Mouse (Mus musculus) lung, postnatal 0 days (tissue): Measurements from ENCODE around the gene Gm14862. TPM values are rescaled to one million over a fixed set of nuclear protein-coding genes. Genes with fewer than 3 reads are reported as not detected.

ENCODE experiments used
- ATAC-seq: fragments of 200-750 bp; cut with Nextera tagmentation; 2 replicates; pipeline ENCODE4 v1.8.0; 2017; ENCODE audit warnings: moderate library complexity
- DNase-seq: peaks from one replicate; pipeline ENCODE4 v3.0.0-alpha.2; 2016; ENCODE audit warnings: low spot score
- H3K27ac ChIP-seq: fragments of 300-500 bp; sonication (generic); 2 replicates; pipeline ENCODE4 v1.5.1; 2014; ENCODE audit warnings: antibody characterized with exemption, mild to moderate bottlenecking, low read length, mixed read lengths
- H3K27me3 ChIP-seq: fragments of 300-500 bp; sonication (generic); replicated peaks from 2 replicates; pipeline ENCODE4 v1.6.1; 2014; ENCODE audit warnings: low read length, mixed read lengths; ENCODE audit not compliant: insufficient read depth
- H3K36me3 ChIP-seq: fragments of 300-500 bp; sonication (generic); 2 replicates; pipeline ENCODE4 v1.6.1; 2014; ENCODE audit warnings: low read length, mixed read lengths; ENCODE audit not compliant: insufficient read depth
- H3K4me1 ChIP-seq: fragments of 300-500 bp; sonication (generic); 2 replicates; pipeline ENCODE4 v1.6.1; 2014; ENCODE audit warnings: antibody characterized with exemption, low read depth, low read length, mixed read lengths; ENCODE audit not compliant: insufficient read depth
- H3K4me2 ChIP-seq: fragments of 300-500 bp; sonication (generic); replicated peaks from 2 replicates; pipeline ENCODE4 v1.6.1; 2014; ENCODE audit warnings: low read depth, mild to moderate bottlenecking, low read length, moderate library complexity, mixed read lengths
- H3K4me3 ChIP-seq: fragments of 300-500 bp; sonication (generic); 2 replicates; pipeline ENCODE4 v1.5.1; 2014; ENCODE audit warnings: low read depth, low read length
- H3K9ac ChIP-seq: fragments of 300-500 bp; sonication (generic); replicated peaks from 2 replicates; pipeline ENCODE4 v1.6.1; 2014; ENCODE audit warnings: low read depth, mild to moderate bottlenecking
- H3K9me3 ChIP-seq: fragments of 300-500 bp; sonication (generic); 2 replicates; pipeline ENCODE4 v1.6.1; 2016; ENCODE audit warnings: low read length, mixed read lengths
- CTCF ChIP-seq: IDR thresholded peaks from 2 replicates; pipeline ENCODE4 v1.5.1; 2016; ENCODE audit warnings: antibody characterized with exemption, mild to moderate bottlenecking
- EP300 ChIP-seq: IDR thresholded peaks from 2 replicates; pipeline ENCODE4 v1.6.1; 2016; ENCODE audit warnings: antibody characterized with exemption, mild to moderate bottlenecking, control low read depth
- whole genome bisulfite sequencing: fragments of 180-500 bp; shearing (Covaris S2); extraction: QIAGEN DNeasy Blood & Tissue Kit; methylation state at CpG from one replicate; pipeline ENCODE4 v1.1.7; 2014; 5-methylcytosine and 5-hydroxymethylcytosine counted together
- polyA plus RNA-seq: library from polyadenylated mRNA; unstranded; fragments of >200 nt; fragmentation: Nextera tagmentation; extraction: Ambion mirVana; gene quantifications from 2 replicates; pipeline ENCODE4 v1.2.1, GENCODE M21; 2015

Gene Gm14862
- polyA plus RNA-seq, 1 experiment from 2014 or later, result not detected

DNA sequence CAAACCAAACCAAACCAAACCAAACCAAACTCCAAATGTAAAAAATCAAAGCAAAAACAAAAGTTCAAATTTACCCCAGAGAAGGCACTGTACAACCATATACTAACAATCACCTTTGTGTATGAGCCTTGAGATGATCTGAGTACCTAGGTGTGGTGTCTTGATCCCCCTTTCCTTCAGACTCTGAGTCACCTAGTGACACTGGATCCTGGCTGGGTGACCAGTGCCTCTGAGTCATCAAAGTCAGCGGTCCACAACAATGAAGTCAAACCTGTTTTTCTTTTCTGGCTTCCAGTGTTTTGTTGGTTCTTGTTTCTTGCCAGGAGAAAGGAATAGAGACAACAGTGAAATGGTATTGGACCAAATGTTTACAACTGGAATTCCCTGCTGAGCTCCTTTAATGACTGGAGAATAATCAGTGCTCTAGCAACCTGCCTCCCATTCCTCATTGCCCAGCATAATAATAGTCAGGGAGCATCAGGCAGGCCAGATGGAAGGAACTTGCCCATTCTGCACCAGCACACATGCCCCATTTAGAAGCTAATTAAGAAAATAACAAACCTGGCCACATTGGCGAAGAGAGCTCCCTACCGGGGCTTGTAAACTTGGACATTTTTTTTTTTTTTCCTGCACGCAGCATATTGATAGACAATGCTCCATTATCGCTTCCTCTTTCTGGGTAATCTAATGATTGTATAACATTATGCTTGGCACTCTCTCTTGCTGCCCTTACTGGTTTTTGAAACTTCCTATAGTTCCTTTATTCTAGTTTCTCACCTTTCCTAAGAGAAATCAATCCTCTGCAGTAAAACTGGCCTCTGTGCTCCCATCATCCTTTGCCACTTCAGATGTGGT is 15.7 kb downstream of the Gm14862 start:
- TF ChIP-seq CTCF (no peak), EP300 (no peak)
- Histone ChIP-seq H3K4me3 (no peak overlapping the region), H3K27ac (no peak overlapping the region), H3K4me1 (no peaks in the 10 kb centered on the region), H3K4me2 (no peak overlapping the region), H3K36me3 (no peaks in the 10 kb centered on the region), H3K27me3 (no peaks in the 10 kb centered on the region), H3K9ac (no peak overlapping the region), H3K9me3 (no peaks in the 10 kb centered on the region)
- ATAC-seq, result no peak
- DNase-seq, result peak; percentile 16
- WGBS, result 73% methylated on average over 5 of the region's 5 CpGs

DNA sequence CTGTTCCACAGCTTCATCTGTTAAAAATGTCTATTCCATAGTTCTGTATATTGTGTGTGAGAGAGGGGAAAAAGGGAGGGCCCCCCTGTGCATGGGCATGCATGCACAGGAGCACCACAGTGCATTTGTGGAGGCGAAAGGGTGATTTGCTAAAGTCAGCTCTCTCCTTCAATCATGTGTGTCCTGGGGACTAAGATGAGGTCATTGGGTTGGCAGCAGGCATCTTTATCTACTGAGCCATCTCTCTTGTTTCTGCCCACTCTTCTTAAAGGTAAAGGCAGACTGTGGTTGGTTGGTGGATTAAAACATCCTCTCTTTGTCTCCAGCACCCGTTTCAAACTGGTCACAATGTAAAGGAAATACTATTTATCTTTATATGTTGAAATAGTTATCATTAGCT is 29.6 kb downstream of the Gm14862 start:
- no peak overlapping the region for H3K27ac ChIP-seq
- H3K4me2 ChIP-seq, result no peak overlapping the region
- no peaks in the 10 kb centered on the region for H3K4me1 ChIP-seq
- H3K9ac ChIP-seq, result no peak overlapping the region
- H3K9me3 ChIP-seq, result no peaks in the 10 kb centered on the region
- H3K36me3 ChIP-seq, result no peaks in the 10 kb centered on the region
- H3K27me3 ChIP-seq, result no peaks in the 10 kb centered on the region
- no peak for TF ChIP-seq CTCF
- TF ChIP-seq EP300, result no peak
- no peak for DNase-seq
- H3K4me3 ChIP-seq, result no peak overlapping the region
- ATAC-seq, result no peak
- WGBS, result 46% methylated on average over 2 of the region's 2 CpGs

DNA sequence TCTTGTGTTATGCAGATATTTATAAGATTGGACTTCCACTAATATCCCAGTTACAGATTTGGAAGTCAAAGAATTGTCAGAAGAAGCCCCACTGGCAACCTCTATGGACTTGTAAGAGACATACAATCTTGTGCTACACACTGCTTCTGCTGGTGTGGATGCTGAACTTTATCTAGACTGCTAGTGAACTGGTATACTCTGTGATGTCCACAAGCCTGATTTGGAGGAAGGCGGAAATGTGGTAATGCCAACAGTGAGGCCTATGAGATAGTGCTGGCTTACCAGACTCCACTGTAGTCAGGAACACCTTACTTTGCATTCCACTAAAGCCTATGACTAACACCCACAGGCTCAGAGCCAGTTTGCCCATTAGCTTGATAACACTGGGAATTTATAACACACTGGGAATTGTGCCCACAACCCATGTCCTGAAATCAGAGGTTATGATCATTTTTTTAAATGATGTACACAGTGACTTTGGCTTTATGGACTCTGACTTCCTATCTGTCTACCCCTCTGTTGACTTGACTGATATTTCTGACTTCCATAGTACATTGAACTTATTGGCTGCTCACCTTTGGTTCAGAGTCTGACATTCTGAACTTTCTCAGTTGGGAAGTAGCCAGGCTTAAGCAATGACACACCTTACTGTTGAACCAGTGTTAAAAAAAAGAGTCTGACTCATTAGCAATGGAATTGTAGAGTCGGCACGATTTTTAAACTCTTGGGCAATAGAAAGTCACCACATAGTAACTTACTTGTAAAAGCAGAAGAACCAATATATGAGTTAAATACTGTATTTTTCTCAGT is 34.1 kb downstream of the Gm14862 start:
- TF ChIP-seq CTCF, result no peak
- no peak for TF ChIP-seq EP300
- no peak overlapping the region for H3K9ac ChIP-seq
- H3K4me2 ChIP-seq, result no peak overlapping the region
- no peaks in the 10 kb centered on the region for H3K27me3 ChIP-seq
- no peaks in the 10 kb centered on the region for H3K4me1 ChIP-seq
- H3K27ac ChIP-seq, result no peak overlapping the region
- H3K9me3 ChIP-seq, result no peaks in the 10 kb centered on the region
- H3K36me3 ChIP-seq, result no peaks in the 10 kb centered on the region
- 79% methylated on average over 3 of the region's 3 CpGs for WGBS
- DNase-seq (peak; percentile 26), ATAC-seq (no peak; the same call in 1 of the 2 replicates)
- H3K4me3 ChIP-seq, result no peak overlapping the region

DNA sequence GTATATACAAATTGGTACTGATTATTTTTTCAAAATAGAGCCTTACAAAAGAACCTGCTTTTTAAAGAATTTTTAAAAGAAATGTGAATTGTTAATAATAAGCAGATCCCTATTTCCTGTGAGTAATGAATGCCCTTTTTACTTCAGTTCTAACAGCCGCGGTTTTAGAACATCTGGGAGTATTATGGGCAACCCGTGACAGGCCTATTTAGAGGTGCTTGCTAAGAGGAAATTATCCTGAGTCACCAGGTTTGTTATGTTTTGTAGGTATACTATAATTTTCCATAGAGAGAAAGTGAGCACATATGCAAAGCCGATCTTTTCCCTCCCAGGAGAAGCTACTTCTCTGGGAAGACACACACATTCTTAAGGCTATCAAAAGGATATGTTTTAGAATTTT is 35.0 kb downstream of the Gm14862 start:
- Histone ChIP-seq H3K27me3 (no peaks in the 10 kb centered on the region), H3K9me3 (no peaks in the 10 kb centered on the region), H3K4me2 (no peak overlapping the region), H3K27ac (no peak overlapping the region), H3K4me1 (no peaks in the 10 kb centered on the region), H3K9ac (no peak overlapping the region), H3K4me3 (no peak overlapping the region), H3K36me3 (no peaks in the 10 kb centered on the region)
- no peak for ATAC-seq
- DNase-seq, result no peak
- 86% methylated on average over 4 of the region's 4 CpGs for WGBS
- no peak for TF ChIP-seq CTCF
- TF ChIP-seq EP300, result no peak

DNA sequence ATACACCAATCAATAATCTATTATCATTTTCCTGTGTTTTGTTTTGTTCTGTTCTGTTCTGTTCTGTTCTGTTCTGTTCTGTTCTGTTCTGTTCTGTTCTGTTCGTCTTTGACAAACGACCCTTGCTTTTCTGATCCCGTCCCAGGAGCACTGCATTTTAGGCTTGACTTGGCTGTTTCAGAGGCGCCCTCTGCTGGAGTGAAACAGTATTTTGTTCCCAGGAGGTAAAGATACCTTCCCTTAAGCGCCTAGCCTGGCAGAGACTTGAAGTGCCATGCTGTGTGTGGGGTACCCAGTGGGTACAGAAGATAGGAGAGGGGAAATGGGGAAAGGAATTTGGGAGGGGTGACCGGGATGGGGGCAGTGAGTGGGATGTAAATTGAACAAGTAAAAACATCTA is 35.5 kb downstream of the Gm14862 start:
- Histone ChIP-seq H3K27me3 (no peaks in the 10 kb centered on the region), H3K9me3 (no peaks in the 10 kb centered on the region), H3K4me1 (no peaks in the 10 kb centered on the region), H3K36me3 (no peaks in the 10 kb centered on the region), H3K4me3 (no peak overlapping the region), H3K9ac (no peak overlapping the region), H3K4me2 (no peak overlapping the region), H3K27ac (no peak overlapping the region)
- WGBS, result 27% methylated on average over 6 of the region's 6 CpGs
- ATAC-seq, result no peak
- TF ChIP-seq EP300 (no peak), CTCF (peak; percentile 67)
- peak; percentile 12 for DNase-seq

DNA sequence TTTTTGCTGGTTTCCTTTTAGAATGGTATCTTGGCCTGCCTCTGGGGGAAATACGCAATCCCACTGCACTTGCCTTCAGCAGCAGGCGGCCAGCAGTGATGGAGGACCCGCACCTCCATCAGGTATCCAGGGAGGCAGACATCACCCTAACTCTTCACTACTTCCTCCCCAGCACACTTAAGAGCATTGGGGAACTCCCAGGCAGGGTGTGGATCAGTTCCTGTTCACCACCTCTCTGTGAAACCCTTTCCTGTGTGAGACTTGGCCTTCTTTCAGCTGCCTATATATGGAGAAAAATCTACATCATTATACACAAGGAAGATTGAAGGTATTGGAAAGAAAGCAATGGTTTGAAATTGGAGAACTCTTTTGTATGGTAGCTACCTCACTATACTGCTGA is 37.1 kb downstream of the Gm14862 start:
- Histone ChIP-seq H3K4me1 (no peaks in the 10 kb centered on the region), H3K27me3 (no peaks in the 10 kb centered on the region), H3K36me3 (no peaks in the 10 kb centered on the region), H3K9ac (no peak overlapping the region), H3K4me2 (no peak overlapping the region), H3K4me3 (no peak overlapping the region), H3K27ac (no peak overlapping the region), H3K9me3 (no peaks in the 10 kb centered on the region)
- TF ChIP-seq CTCF (no peak), EP300 (no peak)
- WGBS, result 69% methylated on average over 3 of the region's 3 CpGs
- no peak for DNase-seq
- ATAC-seq, result no peak
